Mouse (Mus musculus) macrophage (primary cell): ENCODE measurements around the gene Hist1h1t. TPM values are rescaled to one million over a fixed set of nuclear protein-coding genes. Genes with fewer than 3 reads are reported as not detected.
"Not testable (repeated sequence)": the region's sequence is repeated elsewhere in the genome, so short reads cannot be mapped to it uniquely, and the experiment has no call there.

Experiments used
- H3K27ac ChIP-seq: fragments of 350-480 bp; formaldehyde crosslinking; 2 replicates; pipeline ENCODE4 v1.9.0; 2021
- H3K36me3 ChIP-seq: fragments of 350-480 bp; formaldehyde crosslinking; 2 replicates; pipeline ENCODE4 v1.9.0; 2021; ENCODE audit errors: inconsistent target
- H3K4me3 ChIP-seq: fragments of 350-480 bp; formaldehyde crosslinking; 2 replicates; pipeline ENCODE4 v1.9.0; 2021; ENCODE audit errors: inconsistent target
- H3K79me2 ChIP-seq: fragments of 350-480 bp; formaldehyde crosslinking; 2 replicates; pipeline ENCODE4 v1.9.0; 2021; ENCODE audit errors: inconsistent target
- WGBS: methylation state at CpG from one replicate; pipeline ENCODE4 v1.1.7; 2026; ENCODE audit warnings: inconsistent platforms; ENCODE audit not compliant: missing documents; 5-methylcytosine and 5-hydroxymethylcytosine counted together
- polyA plus RNA-seq: library from polyadenylated mRNA; stranded (reverse); fragments of 250-400 nt; gene quantifications from 3 replicates; pipeline ENCODE4 v1.2.4, GENCODE M21; 2018; ENCODE audit warnings: inconsistent platforms
- total RNA-seq, 78 experiments: library from RNA; depleted of rRNA; stranded (reverse); fragments of 250-400 nt; gene quantifications; 1 replicate in 9 of 78; 2 replicates in 24 of 78; 3 replicates in 43 of 78; 4 replicates in 2 of 78; pipeline ENCODE4 v1.2.4; 2018; ENCODE audit warnings: inconsistent platforms in 56 of 78

The Hist1h1t gene
- 1 to 10 TPM in 9 of 26 experiments, not detected in 17; 1.1 to 7.4 (median 2.3) TPM for total RNA-seq (2018; cell fraction: chromatin; rRNA removed)
- total RNA-seq (2018; cell fraction: cytosol; rRNA removed): under 1 TPM in 2 of 26 experiments, not detected in 24; 0.17 to 0.22 TPM
- total RNA-seq (2018; cell fraction: nucleus; rRNA removed): 1 to 10 TPM in 4 of 26 experiments, under 1 TPM in 1, not detected in 21; 0.98 to 2.7 (median 1.3) TPM
- not detected in 3 replicates for polyA plus RNA-seq

GRCm38 (mm10) chr13:23695514-23695913 lies at the start of gene Hist1h1t:
Gene Hist1h1t (plus strand): TSS chr13:23695814.
- no peak within 1 kb of the TSS for H3K27ac ChIP-seq
- H3K4me3 ChIP-seq: no peak within 1 kb of the TSS
- peaks cover 5% of the 10 kb centered on the region; the same call in 1 of the 2 replicates for H3K79me2 ChIP-seq
- WGBS: 74% methylated on average over 11 of the region's 13 CpGs
- H3K36me3 ChIP-seq: no peaks in the 10 kb centered on the region

- H3K4me3 ChIP-seq: no peak overlapping the region
- no peaks in the 10 kb centered on the region for H3K36me3 ChIP-seq
- no peaks in the 10 kb centered on the region for H3K79me2 ChIP-seq
- 46% methylated on average over 6 of the region's 6 CpGs for WGBS
- no peak overlapping the region for H3K27ac ChIP-seq
Observed at GRCm38 (mm10) chr13:23659636-23660366, 35.8 kb upstream of the Hist1h1t start.

- 73% methylated on average over 3 of the region's 3 CpGs for WGBS
- no peaks in the 10 kb centered on the region for H3K36me3 ChIP-seq
- H3K79me2 ChIP-seq: no peaks in the 10 kb centered on the region
- H3K4me3 ChIP-seq: no peak overlapping the region
- no peak overlapping the region for H3K27ac ChIP-seq
Observed at GRCm38 (mm10) chr13:23662536-23662935, 33.1 kb upstream of the Hist1h1t start.

GRCm38 (mm10) chr13:23681990-23682582 lies 13.5 kb upstream of the Hist1h1t start:
- Histone ChIP-seq H3K79me2 (peaks cover 20% of the 10 kb centered on the region; the same call in 1 of the 2 replicates), H3K36me3 (no peaks in the 10 kb centered on the region), H3K27ac (no peak overlapping the region), H3K4me3 (no peak overlapping the region)
- WGBS: 93% methylated on average over 6 of the region's 6 CpGs

DNA sequence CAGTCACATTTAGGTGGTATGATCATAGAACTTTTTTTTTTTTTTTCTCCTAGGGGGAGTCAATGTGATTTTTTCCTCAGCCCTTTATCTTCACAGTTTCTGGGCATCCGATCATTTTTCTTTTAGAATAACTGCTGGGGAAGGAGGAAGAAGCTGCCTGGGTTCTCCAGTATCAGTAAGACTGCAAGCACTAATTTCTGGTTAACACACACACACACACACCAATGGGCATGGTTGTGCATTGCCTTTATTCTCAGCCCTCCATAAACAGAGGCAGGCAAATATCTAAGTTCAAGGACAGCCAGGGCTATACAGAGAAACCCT lies 13.0 kb upstream of the Hist1h1t start:
- peak overlapping the region; percentile 61 for H3K27ac ChIP-seq
- H3K36me3 ChIP-seq: no peaks in the 10 kb centered on the region
- WGBS: no CpG with 5 or more reads among the region's 1 CpGs
- peaks cover 25% of the 10 kb centered on the region; the same call in 1 of the 2 replicates for H3K79me2 ChIP-seq
- H3K4me3 ChIP-seq: peak overlapping the region; percentile 24; the same call in 1 of the 2 replicates

- Histone ChIP-seq H3K4me3 (peak overlapping the region; percentile 24), H3K27ac (peak overlapping the region; percentile 61), H3K79me2 (peaks cover 30% of the 10 kb centered on the region; the same call in 1 of the 2 replicates)
- WGBS: 55% methylated on average over 7 of the region's 30 CpGs
- H3K36me3 ChIP-seq: not testable (repeated sequence)
Observed at GRCm38 (mm10) chr13:23682947-23683754, 12.5 kb upstream of the Hist1h1t start.

DNA sequence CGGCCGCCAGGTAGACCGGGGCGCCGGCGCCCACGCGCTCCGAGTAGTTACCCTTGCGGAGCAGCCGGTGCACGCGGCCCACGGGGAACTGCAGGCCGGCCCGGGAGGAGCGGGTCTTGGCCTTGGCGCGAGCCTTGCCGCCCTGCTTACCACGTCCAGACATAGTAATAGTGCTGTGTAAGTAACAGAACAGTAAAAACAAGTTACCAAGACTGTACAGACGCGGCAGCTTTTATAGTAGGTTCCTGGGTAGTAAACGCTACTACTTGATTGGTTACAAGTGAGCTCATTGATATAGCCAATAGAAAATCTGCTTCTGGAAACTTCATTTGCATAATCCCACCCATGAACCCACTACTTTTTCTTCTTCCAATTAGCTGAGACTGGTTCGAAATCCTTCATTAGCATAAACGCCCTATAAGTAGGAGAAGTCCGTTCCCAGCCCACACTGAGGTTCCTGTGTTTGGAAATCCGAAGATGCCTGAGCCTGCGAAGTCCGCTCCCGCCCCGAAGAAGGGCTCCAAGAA lies 11.8 kb upstream of the Hist1h1t start, which contains the start of the genes Hist1h2ac and Hist1h2bc:
Hist1h2ac (minus strand) TSS at position 194 of the 527 bp plus-strand sequence.
Hist1h2bc (plus strand) TSS at position 445 of the 527 bp plus-strand sequence.
- Histone ChIP-seq H3K4me3 (peak within 1 kb of the TSS; percentile 44), H3K27ac (peak within 1 kb of the TSS; percentile 73), H3K79me2 (peaks cover 37% of the 10 kb centered on the region; the same call in 1 of the 2 replicates), H3K36me3 (no peaks in the 10 kb centered on the region)
- WGBS: 1% methylated on average over 10 of the region's 32 CpGs

DNA sequence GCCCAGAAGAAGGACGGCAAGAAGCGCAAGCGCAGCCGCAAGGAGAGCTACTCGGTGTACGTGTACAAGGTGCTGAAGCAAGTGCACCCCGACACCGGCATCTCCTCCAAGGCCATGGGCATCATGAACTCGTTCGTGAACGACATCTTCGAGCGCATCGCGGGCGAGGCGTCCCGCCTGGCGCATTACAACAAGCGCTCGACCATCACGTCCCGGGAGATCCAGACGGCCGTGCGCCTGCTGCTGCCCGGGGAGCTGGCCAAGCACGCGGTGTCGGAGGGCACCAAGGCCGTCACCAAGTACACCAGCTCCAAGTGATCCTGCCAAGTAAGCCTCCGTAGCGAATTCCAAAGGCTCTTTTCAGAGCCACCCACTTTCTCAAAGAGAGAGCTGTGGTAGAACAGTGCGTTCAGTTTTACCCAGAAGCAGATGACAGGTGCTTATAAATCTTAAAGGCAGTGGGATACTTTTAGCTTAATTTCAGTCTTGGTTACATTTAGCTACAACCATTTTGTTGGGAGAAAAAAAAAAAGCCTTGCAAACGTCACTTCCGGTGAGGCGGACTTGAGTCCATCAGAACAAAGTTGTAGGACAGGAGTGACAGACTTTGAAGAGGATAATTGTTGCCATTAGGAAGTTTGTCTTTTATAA lies 11.2 kb upstream of the Hist1h1t start:
- H3K36me3 ChIP-seq: not testable (repeated sequence)
- 0% methylated on average over 7 of the region's 37 CpGs for WGBS
- Histone ChIP-seq H3K27ac (peak overlapping the region; percentile 73), H3K79me2 (peaks cover 43% of the 10 kb centered on the region; the same call in 1 of the 2 replicates), H3K4me3 (peak overlapping the region; percentile 44)

- Histone ChIP-seq H3K36me3 (no peaks in the 10 kb centered on the region), H3K4me3 (peak overlapping the region; percentile 44), H3K27ac (peak overlapping the region; percentile 73), H3K79me2 (peaks cover 48% of the 10 kb centered on the region; the same call in 1 of the 2 replicates)
- 3% methylated on average over 15 of the region's 15 CpGs for WGBS
Observed at GRCm38 (mm10) chr13:23685121-23685861, 10.3 kb upstream of the Hist1h1t start.

GRCm38 (mm10) chr13:23685966-23686365 lies 9.6 kb upstream of the Hist1h1t start:
- 39% methylated on average over 4 of the region's 4 CpGs for WGBS
- Histone ChIP-seq H3K4me3 (peak overlapping the region; percentile 44), H3K79me2 (peaks cover 55% of the 10 kb centered on the region; the same call in 1 of the 2 replicates), H3K36me3 (no peaks in the 10 kb centered on the region), H3K27ac (peak overlapping the region; percentile 73)

- no peak overlapping the region for H3K4me3 ChIP-seq
- H3K36me3 ChIP-seq: no peaks in the 10 kb centered on the region
- peaks cover 56% of the 10 kb centered on the region; the same call in 1 of the 2 replicates for H3K79me2 ChIP-seq
- H3K27ac ChIP-seq: no peak overlapping the region
- 89% methylated on average over 4 of the region's 4 CpGs for WGBS
Observed at GRCm38 (mm10) chr13:23687181-23687580, 8.4 kb upstream of the Hist1h1t start.

DNA sequence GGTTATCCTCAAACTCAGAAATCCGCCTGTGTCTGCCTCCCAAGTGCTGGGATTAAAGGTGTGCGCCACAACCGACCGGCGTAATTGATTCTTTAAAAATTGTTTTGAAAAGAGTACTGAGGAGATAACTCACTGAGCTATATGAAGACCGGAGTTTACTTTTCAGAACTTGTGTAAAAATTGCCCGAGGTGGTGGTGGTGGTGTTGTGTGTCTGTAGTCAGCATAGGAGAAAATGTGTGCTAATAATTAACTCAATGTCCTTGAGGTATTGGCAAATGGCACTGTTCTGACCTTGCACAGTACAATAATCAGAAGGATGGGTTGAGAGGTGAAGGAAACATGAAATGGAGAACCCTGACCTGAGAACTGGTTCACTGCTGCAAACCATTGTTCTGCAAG lies 7.7 kb upstream of the Hist1h1t start:
- Histone ChIP-seq H3K27ac (no peak overlapping the region), H3K4me3 (no peak overlapping the region), H3K36me3 (no peaks in the 10 kb centered on the region), H3K79me2 (peaks cover 56% of the 10 kb centered on the region; the same call in 1 of the 2 replicates)
- 97% methylated on average over 7 of the region's 7 CpGs for WGBS

DNA sequence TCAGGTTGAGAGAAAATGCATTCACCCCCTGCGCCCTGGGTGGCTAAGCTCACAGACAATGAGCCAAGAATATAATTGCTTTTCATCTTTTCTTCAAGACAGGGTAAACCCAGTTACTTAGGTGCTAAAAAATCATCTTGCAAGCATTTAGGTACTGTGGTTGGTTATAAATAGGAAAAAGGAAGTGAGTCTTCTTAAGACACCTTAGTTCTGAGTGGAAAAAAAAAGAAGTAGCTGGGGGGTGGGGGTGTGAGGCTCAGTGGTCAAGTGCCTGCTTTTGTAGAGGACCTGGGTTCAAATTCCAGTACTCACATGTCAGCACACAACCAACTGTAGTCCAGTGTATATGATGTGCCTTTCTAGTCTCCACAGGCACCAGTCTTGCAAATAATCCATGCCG lies 6.7 kb upstream of the Hist1h1t start:
- WGBS: 91% methylated on average over 1 of the region's 2 CpGs
- Histone ChIP-seq H3K36me3 (no peaks in the 10 kb centered on the region), H3K79me2 (peaks cover 56% of the 10 kb centered on the region; the same call in 1 of the 2 replicates), H3K27ac (no peak overlapping the region), H3K4me3 (no peak overlapping the region)
